Mouse (Mus musculus): ENCODE results near the gene Mast4. TPM values are rescaled to one million over a fixed set of nuclear protein-coding genes. Genes with fewer than 3 reads are reported as not detected.

The Mast4 gene
- polyA plus RNA-seq, 1 experiment from 2014 or later: 33.0 TPM

- H3K36me3 ChIP-seq (ENCODE audit: control insufficient read depth, insufficient read depth, low read length): no peaks in the 10 kb centered on the region
- WGBS: 89% methylated on average over 3 of the region's 3 CpGs
- no peaks in the 10 kb centered on the region for H3K4me1 ChIP-seq (ENCODE audit: control insufficient read depth, insufficient read depth, low read length)
- no peaks in the 10 kb centered on the region for H3K27me3 ChIP-seq (ENCODE audit: control insufficient read depth, insufficient read depth, low read length)
- no peak overlapping the region for H3K4me3 ChIP-seq (ENCODE audit: low read depth, low read length)
- H3K4me2 ChIP-seq (ENCODE audit: low read depth, low read length): no peak overlapping the region
- H3K9me3 ChIP-seq (ENCODE audit: control insufficient read depth, low read length): no peaks in the 10 kb centered on the region
- ATAC-seq (ENCODE audit: low read depth): no peak
- H3K9ac ChIP-seq (replicated peaks; ENCODE audit: low read depth, low read length): no peak overlapping the region
- H3K27ac ChIP-seq (ENCODE audit: low read depth, low read length): no peak overlapping the region
Measured at GRCm38 (mm10) chr13:102857539-102857838, 476.8 kb downstream of the Mast4 start.

GRCm38 (mm10) chr13:102856821-102857538, 477.3 kb downstream of the Mast4 start:
- H3K4me3 ChIP-seq (ENCODE audit: low read depth, low read length): no peak overlapping the region
- no peaks in the 10 kb centered on the region for H3K36me3 ChIP-seq (ENCODE audit: control insufficient read depth, insufficient read depth, low read length)
- 84% methylated on average over 5 of the region's 5 CpGs for WGBS
- H3K4me2 ChIP-seq (ENCODE audit: low read depth, low read length): no peak overlapping the region
- H3K27me3 ChIP-seq (ENCODE audit: control insufficient read depth, insufficient read depth, low read length): no peaks in the 10 kb centered on the region
- H3K27ac ChIP-seq (ENCODE audit: low read depth, low read length): no peak overlapping the region
- no peak for ATAC-seq (ENCODE audit: low read depth)
- no peak overlapping the region for H3K9ac ChIP-seq (replicated peaks; ENCODE audit: low read depth, low read length)
- no peaks in the 10 kb centered on the region for H3K9me3 ChIP-seq (ENCODE audit: control insufficient read depth, low read length)
- H3K4me1 ChIP-seq (ENCODE audit: control insufficient read depth, insufficient read depth, low read length): no peaks in the 10 kb centered on the region

- WGBS: 87% methylated on average over 5 of the region's 5 CpGs
- Histone ChIP-seq H3K9ac (replicated peaks; ENCODE audit: low read depth, low read length) (no peak overlapping the region), H3K4me1 (ENCODE audit: control insufficient read depth, insufficient read depth, low read length) (no peaks in the 10 kb centered on the region), H3K36me3 (ENCODE audit: control insufficient read depth, insufficient read depth, low read length) (no peaks in the 10 kb centered on the region), H3K27ac (ENCODE audit: low read depth, low read length) (no peak overlapping the region), H3K9me3 (ENCODE audit: control insufficient read depth, low read length) (no peaks in the 10 kb centered on the region), H3K27me3 (ENCODE audit: control insufficient read depth, insufficient read depth, low read length) (no peaks in the 10 kb centered on the region), H3K4me3 (ENCODE audit: low read depth, low read length) (no peak overlapping the region), H3K4me2 (ENCODE audit: low read depth, low read length) (no peak overlapping the region)
- ATAC-seq (ENCODE audit: low read depth): no peak
Measured at GRCm38 (mm10) chr13:102852865-102853264, 481.4 kb downstream of the Mast4 start.

- no peaks in the 10 kb centered on the region for H3K36me3 ChIP-seq (ENCODE audit: control insufficient read depth, insufficient read depth, low read length)
- no peaks in the 10 kb centered on the region for H3K4me1 ChIP-seq (ENCODE audit: control insufficient read depth, insufficient read depth, low read length)
- no peak overlapping the region for H3K9ac ChIP-seq (replicated peaks; ENCODE audit: low read depth, low read length)
- H3K4me3 ChIP-seq (ENCODE audit: low read depth, low read length): no peak overlapping the region
- H3K27me3 ChIP-seq (ENCODE audit: control insufficient read depth, insufficient read depth, low read length): no peaks in the 10 kb centered on the region
- no peak for ATAC-seq (ENCODE audit: low read depth)
- no peak overlapping the region for H3K4me2 ChIP-seq (ENCODE audit: low read depth, low read length)
- no peak overlapping the region for H3K27ac ChIP-seq (ENCODE audit: low read depth, low read length)
- WGBS: 34% methylated on average over 1 of the region's 1 CpGs
- H3K9me3 ChIP-seq (ENCODE audit: control insufficient read depth, low read length): no peaks in the 10 kb centered on the region
Measured at GRCm38 (mm10) chr13:102851253-102851652, 483.0 kb downstream of the Mast4 start.

GRCm38 (mm10) chr13:102850594-102850993, 483.7 kb downstream of the Mast4 start:
- no peaks in the 10 kb centered on the region for H3K27me3 ChIP-seq (ENCODE audit: control insufficient read depth, insufficient read depth, low read length)
- 53% methylated on average over 2 of the region's 2 CpGs for WGBS
- ATAC-seq (ENCODE audit: low read depth): no peak

GRCm38 (mm10) chr13:102849068-102849467, 485.2 kb downstream of the Mast4 start:
- Histone ChIP-seq H3K27me3 (ENCODE audit: control insufficient read depth, insufficient read depth, low read length) (no peaks in the 10 kb centered on the region), H3K9me3 (ENCODE audit: control insufficient read depth, low read length) (no peaks in the 10 kb centered on the region)
- 75% methylated on average over 3 of the region's 3 CpGs for WGBS

More at GRCm38 (mm10) chr13:102850594-102850993, 483.7 kb downstream of the Mast4 start:
- no peaks in the 10 kb centered on the region for H3K9me3 ChIP-seq (ENCODE audit: control insufficient read depth, low read length)
- H3K4me3 ChIP-seq (ENCODE audit: low read depth, low read length): no peak overlapping the region
- no peak overlapping the region for H3K9ac ChIP-seq (replicated peaks; ENCODE audit: low read depth, low read length)
- H3K4me2 ChIP-seq (ENCODE audit: low read depth, low read length): no peak overlapping the region
- no peaks in the 10 kb centered on the region for H3K4me1 ChIP-seq (ENCODE audit: control insufficient read depth, insufficient read depth, low read length)
- no peak overlapping the region for H3K27ac ChIP-seq (ENCODE audit: low read depth, low read length)
- H3K36me3 ChIP-seq (ENCODE audit: control insufficient read depth, insufficient read depth, low read length): no peaks in the 10 kb centered on the region

GRCm38 (mm10) chr13:102846473-102846872, 487.8 kb downstream of the Mast4 start:
- no peaks in the 10 kb centered on the region for H3K9me3 ChIP-seq (ENCODE audit: control insufficient read depth, low read length)
- no peak for ATAC-seq (ENCODE audit: low read depth)
- 86% methylated on average over 4 of the region's 4 CpGs for WGBS

More at GRCm38 (mm10) chr13:102849068-102849467, 485.2 kb downstream of the Mast4 start:
- no peak overlapping the region for H3K9ac ChIP-seq (replicated peaks; ENCODE audit: low read depth, low read length)
- H3K4me1 ChIP-seq (ENCODE audit: control insufficient read depth, insufficient read depth, low read length): no peaks in the 10 kb centered on the region
- H3K36me3 ChIP-seq (ENCODE audit: control insufficient read depth, insufficient read depth, low read length): no peaks in the 10 kb centered on the region
- H3K4me2 ChIP-seq (ENCODE audit: low read depth, low read length): no peak overlapping the region
- H3K27ac ChIP-seq (ENCODE audit: low read depth, low read length): no peak overlapping the region
- no peak overlapping the region for H3K4me3 ChIP-seq (ENCODE audit: low read depth, low read length)
- no peak for ATAC-seq (ENCODE audit: low read depth)

GRCm38 (mm10) chr13:102842715-102843114, 491.6 kb downstream of the Mast4 start:
- H3K36me3 ChIP-seq (ENCODE audit: control insufficient read depth, insufficient read depth, low read length): no peaks in the 10 kb centered on the region
- no peak overlapping the region for H3K9ac ChIP-seq (replicated peaks; ENCODE audit: low read depth, low read length)
- H3K27me3 ChIP-seq (ENCODE audit: control insufficient read depth, insufficient read depth, low read length): no peaks in the 10 kb centered on the region
- no peak overlapping the region for H3K27ac ChIP-seq (ENCODE audit: low read depth, low read length)
- 50% methylated on average over 2 of the region's 2 CpGs for WGBS
- no peak overlapping the region for H3K4me3 ChIP-seq (ENCODE audit: low read depth, low read length)
- no peaks in the 10 kb centered on the region for H3K9me3 ChIP-seq (ENCODE audit: control insufficient read depth, low read length)
- no peaks in the 10 kb centered on the region for H3K4me1 ChIP-seq (ENCODE audit: control insufficient read depth, insufficient read depth, low read length)
- no peak for ATAC-seq (ENCODE audit: low read depth)
- H3K4me2 ChIP-seq (ENCODE audit: low read depth, low read length): no peak overlapping the region

More at GRCm38 (mm10) chr13:102846473-102846872, 487.8 kb downstream of the Mast4 start:
- H3K36me3 ChIP-seq (ENCODE audit: control insufficient read depth, insufficient read depth, low read length): no peaks in the 10 kb centered on the region
- no peaks in the 10 kb centered on the region for H3K27me3 ChIP-seq (ENCODE audit: control insufficient read depth, insufficient read depth, low read length)
- H3K4me1 ChIP-seq (ENCODE audit: control insufficient read depth, insufficient read depth, low read length): no peaks in the 10 kb centered on the region
- no peak overlapping the region for H3K4me2 ChIP-seq (ENCODE audit: low read depth, low read length)
- no peak overlapping the region for H3K9ac ChIP-seq (replicated peaks; ENCODE audit: low read depth, low read length)
- H3K27ac ChIP-seq (ENCODE audit: low read depth, low read length): no peak overlapping the region
- H3K4me3 ChIP-seq (ENCODE audit: low read depth, low read length): no peak overlapping the region

- Histone ChIP-seq H3K27me3 (ENCODE audit: control insufficient read depth, insufficient read depth, low read length) (no peaks in the 10 kb centered on the region), H3K27ac (ENCODE audit: low read depth, low read length) (no peak overlapping the region), H3K36me3 (ENCODE audit: control insufficient read depth, insufficient read depth, low read length) (no peaks in the 10 kb centered on the region), H3K4me1 (ENCODE audit: control insufficient read depth, insufficient read depth, low read length) (no peaks in the 10 kb centered on the region), H3K4me3 (ENCODE audit: low read depth, low read length) (no peak overlapping the region), H3K4me2 (ENCODE audit: low read depth, low read length) (no peak overlapping the region), H3K9ac (replicated peaks; ENCODE audit: low read depth, low read length) (no peak overlapping the region), H3K9me3 (ENCODE audit: control insufficient read depth, low read length) (no peaks in the 10 kb centered on the region)
- no peak for ATAC-seq (ENCODE audit: low read depth)
- 48% methylated on average over 8 of the region's 8 CpGs for WGBS
Measured at GRCm38 (mm10) chr13:102842237-102842636, 492.1 kb downstream of the Mast4 start.
